In the genomic region with DNA sequence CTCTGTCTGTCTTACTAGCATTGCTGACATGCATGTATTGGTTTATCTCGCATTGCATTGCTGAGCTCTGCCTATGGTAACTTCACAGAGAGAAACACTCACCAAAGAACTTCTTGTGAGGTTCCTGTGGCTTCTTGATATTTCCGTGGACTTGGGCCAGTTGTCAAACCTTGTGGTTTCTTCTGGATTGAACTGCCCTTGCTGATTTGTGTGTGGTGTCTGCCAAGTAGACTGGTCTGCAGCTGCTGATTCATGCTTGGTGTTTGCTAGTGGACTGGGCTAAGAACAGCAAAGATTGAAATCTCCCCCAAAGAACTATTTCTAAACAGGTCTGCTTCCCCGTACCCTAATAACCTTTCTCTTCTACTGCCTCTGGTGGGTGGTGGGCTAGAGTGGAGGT, we compare ENCODE assay signal across 20 mouse cellular contexts.
A peak's percentile ranks its signal among the peaks of the same experiment; 100 is the strongest.
DNase-seq lines count a peak whose midpoint lies in the region; ATAC-seq and TF ChIP-seq lines count a peak whose summit lies in the region.
"Had no signal": no experiment of that assay in that cellular context is flagged by ENCODE, and none has a peak within 500 bp of the region (broad histone marks: within the 10 kb centered on the region; RNA-seq: fewer than 3 reads in every experiment).

No protein-coding gene starts in this region.

- ATAC-seq in lung, embryonic 14.5 days (ENCODE audit: insufficient read depth) = no peak
- no peak for ATAC-seq in midbrain, embryonic 13.5 days
- ATAC-seq: forebrain, embryonic 15.5 days; hindbrain, embryonic 16.5 days had no signal

- H3K27ac ChIP-seq in lung, embryonic 14.5 days (ENCODE audit: low read depth) = no peak overlapping the region
- H3K27ac ChIP-seq in midbrain, embryonic 13.5 days = no peak overlapping the region
- H3K27ac ChIP-seq: embryonic facial prominence, embryonic 10.5 days; forebrain, embryonic 15.5 days; heart, embryonic 13.5 days; hindbrain, embryonic 12.5 days had no signal

- peaks cover 20% of the 10 kb centered on the region for H3K4me1 ChIP-seq in lung, embryonic 14.5 days (ENCODE audit: insufficient read depth)
- peaks cover 35% of the 10 kb centered on the region for H3K4me1 ChIP-seq in midbrain, embryonic 13.5 days (replicated peaks)

- no peaks in the 10 kb centered on the region for H3K36me3 ChIP-seq in lung, embryonic 14.5 days (ENCODE audit: insufficient read depth)
- H3K36me3 ChIP-seq in myocyte (ENCODE audit: control insufficient read depth, insufficient read depth) = no peaks in the 10 kb centered on the region
- H3K36me3 ChIP-seq in midbrain, embryonic 13.5 days = no peaks in the 10 kb centered on the region
- H3K36me3 ChIP-seq: embryonic facial prominence, embryonic 10.5 days; forebrain, embryonic 15.5 days; heart, embryonic 13.5 days; hindbrain, embryonic 12.5 days had no signal

- peak; percentile 19 for DNase-seq in lung, embryonic 14.5 days
- no peak for DNase-seq in lung, postnatal 36 days
- DNase-seq in 3T3-L1 (ENCODE audit: low read depth, low spot score) (peak; percentile 88), NIH3T3 (ENCODE audit: low read depth) (peak; percentile 87)
- DNase-seq in natural killer cell, adult 2 months (ENCODE audit: low spot score in 2 of 2) = no peak
- DNase-seq: adrenal gland, adult 8-10 months; adrenal gland, postnatal 36 days; cerebellum, adult 2 months; cerebellum, postnatal 10 days; gastrocnemius, postnatal 36 days; heart, adult 11 months; heart, postnatal 4 days had no signal

- TF ChIP-seq POLR2A in myocyte (IDR thresholded peaks at IDR 0.05; ENCODE audit: insufficient read length, low read depth) = no peak

- H3K27me3 ChIP-seq in lung, embryonic 14.5 days (ENCODE audit: insufficient read depth, low read length) = no peaks in the 10 kb centered on the region
- no peaks in the 10 kb centered on the region for H3K27me3 ChIP-seq in myocyte (ENCODE audit: control insufficient read depth, insufficient read depth, insufficient read length)
- no peaks in the 10 kb centered on the region for H3K27me3 ChIP-seq in midbrain, embryonic 13.5 days
- H3K27me3 ChIP-seq: forebrain, embryonic 15.5 days; heart, embryonic 13.5 days; hindbrain, embryonic 12.5 days had no signal

- H3K4me3 ChIP-seq in lung, embryonic 14.5 days (ENCODE audit: low read depth, low read length) = no peak overlapping the region
- no peak overlapping the region for H3K4me3 ChIP-seq in myocyte
- H3K4me3 ChIP-seq in midbrain, embryonic 13.5 days (replicated peaks) = no peak overlapping the region
- H3K4me3 ChIP-seq: embryonic facial prominence, embryonic 10.5 days; erythroblast, embryonic 14.5 days; forebrain, embryonic 15.5 days; heart, embryonic 13.5 days; hindbrain, embryonic 12.5 days had no signal

- H3K9ac ChIP-seq in lung, embryonic 14.5 days = no peak overlapping the region
- no peak overlapping the region for H3K9ac ChIP-seq in midbrain, embryonic 13.5 days (replicated peaks)
- H3K9ac ChIP-seq: forebrain, embryonic 15.5 days; heart, embryonic 13.5 days; hindbrain, embryonic 12.5 days had no signal

- no peaks in the 10 kb centered on the region for H3K9me3 ChIP-seq in lung, embryonic 14.5 days (ENCODE audit: low read depth, low read length)
- H3K9me3 ChIP-seq in midbrain, embryonic 13.5 days = no peaks in the 10 kb centered on the region
- H3K9me3 ChIP-seq: embryonic facial prominence, embryonic 10.5 days; forebrain, embryonic 15.5 days; heart, embryonic 13.5 days; hindbrain, embryonic 12.5 days had no signal

- H3K4me2 ChIP-seq in lung, embryonic 14.5 days = no peak overlapping the region
- peak overlapping the region; percentile 36 for H3K4me2 ChIP-seq in myocyte (ENCODE audit: low read depth)
- no peak overlapping the region for H3K4me2 ChIP-seq in midbrain, embryonic 13.5 days (replicated peaks)
- H3K4me2 ChIP-seq: forebrain, embryonic 15.5 days; heart, embryonic 13.5 days; hindbrain, embryonic 12.5 days had no signal

- no peak overlapping the region for H3ac ChIP-seq in myocyte (ENCODE audit: control insufficient read depth, insufficient read length)

- TF ChIP-seq CTCF in lung, embryonic 14.5 days (IDR thresholded peaks at IDR 0.05; ENCODE audit: low read depth) = no peak

- WGBS in lung, embryonic 14.5 days = 76% methylated on average over 3 of the region's 3 CpGs
- WGBS in midbrain, embryonic 13.5 days = 94% methylated on average over 3 of the region's 3 CpGs

- H3K79me2 ChIP-seq in myocyte (ENCODE audit: control insufficient read depth, insufficient read depth) = peaks cover 50% of the 10 kb centered on the region

TF ChIP-seq in myocyte, 11 proteins besides CTCF, POLR2A, EP300 and RAD21:
- TF ChIP-seq MYOG (IDR thresholded peaks at IDR 0.05; ENCODE audit: control insufficient read depth in 1 of 3, insufficient read depth in 1 of 3, insufficient read length in 2 of 3, low read depth in 2 of 3) (peak in 1 of 3 experiments; percentile 33), POLR2AphosphoS2 (IDR thresholded peaks at IDR 0.05; ENCODE audit: insufficient read length, low read depth) (no peak), E2F4 (IDR thresholded peaks at IDR 0.05; ENCODE audit: insufficient read depth) (no peak), REST (IDR thresholded peaks at IDR 0.05; ENCODE audit: insufficient read depth, insufficient read length) (no peak), MYOD1 (IDR thresholded peaks at IDR 0.05; ENCODE audit: control insufficient read depth in 1 of 3, insufficient read length in 2 of 3, low read depth in 2 of 3) (peak in 2 of 3 experiments; percentile 32 to 51), MAX (IDR thresholded peaks at IDR 0.05; ENCODE audit: low read depth) (no peak), TCF12 (IDR thresholded peaks at IDR 0.05; ENCODE audit: insufficient read depth, poor library complexity, severe bottlenecking) (peak; percentile 9), TCF3 (IDR thresholded peaks at IDR 0.05; ENCODE audit: insufficient read length, low read depth) (no peak), CEBPB (IDR thresholded peaks at IDR 0.05; ENCODE audit: insufficient read depth, poor library complexity, severe bottlenecking) (0 out of 2 replicates have a peak, but pooled peaks have one; percentile 20), SRF (IDR thresholded peaks at IDR 0.05; ENCODE audit: control insufficient read depth, insufficient read length, low read depth) (no peak), USF1 (IDR thresholded peaks at IDR 0.05; ENCODE audit: low read depth) (no peak)
TF ChIP-seq in myocyte: peak in this region for 4.

Comparison
In these comparisons a context has a peak if more than half of its experiments do, and no peak if none do; other contexts are left out.
1. DNase-seq: peak in lung, embryonic 14.5 days (single experiment), 3T3-L1 (single experiment) and NIH3T3 (single experiment); none in lung, postnatal 36 days (single experiment) and natural killer cell, adult 2 months (0 of 2).